Mouse (Mus musculus): ENCODE measurements around the gene Pik3cd.
"Not testable (repeated sequence)": the region's sequence is repeated elsewhere in the genome, so short reads cannot be mapped to it uniquely, and the experiment has no call there.

Pik3cd gene

DNA sequence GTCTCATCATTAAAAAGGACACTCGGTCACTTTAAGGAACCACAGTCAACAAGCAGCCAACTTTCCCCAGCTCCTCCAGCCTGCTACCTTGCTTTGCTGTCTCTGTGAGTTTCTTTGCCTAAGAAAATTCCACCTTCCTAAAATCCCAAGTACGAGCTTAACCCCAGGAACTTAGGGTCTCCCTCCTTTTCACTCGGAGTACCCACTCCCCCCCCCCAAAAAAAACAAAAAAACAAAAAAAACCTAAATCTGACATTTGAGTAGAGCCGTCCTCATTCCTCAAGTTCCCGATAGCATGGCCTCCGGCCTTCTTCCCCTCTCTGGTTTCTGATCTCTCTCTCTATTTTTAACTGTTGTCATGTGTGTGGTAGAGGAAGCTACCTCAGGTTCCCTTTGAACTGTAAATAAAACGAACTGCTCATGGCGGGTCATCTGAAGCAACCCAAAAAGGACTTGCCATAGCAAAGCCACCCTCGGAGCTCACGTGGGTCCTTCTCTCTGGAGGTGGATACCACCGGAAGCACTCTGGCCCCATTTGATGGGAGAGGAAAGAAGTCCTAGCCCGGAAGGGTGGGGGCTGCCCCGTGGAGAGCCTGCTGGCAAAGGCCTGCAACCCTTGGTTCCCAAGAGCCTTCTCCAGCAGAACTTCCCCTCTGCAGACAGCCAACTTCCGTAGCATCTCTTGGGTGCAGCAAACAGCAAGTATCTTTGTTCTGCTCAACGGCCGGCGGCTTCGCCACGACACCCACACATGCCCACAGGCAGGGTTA, at the start of gene Pik3cd:
Gene Pik3cd (minus strand): TSS at position 362 of the 770 bp plus-strand sequence.
- DNase-seq (ENCODE audit: low spot score) = peak; percentile 45

DNA sequence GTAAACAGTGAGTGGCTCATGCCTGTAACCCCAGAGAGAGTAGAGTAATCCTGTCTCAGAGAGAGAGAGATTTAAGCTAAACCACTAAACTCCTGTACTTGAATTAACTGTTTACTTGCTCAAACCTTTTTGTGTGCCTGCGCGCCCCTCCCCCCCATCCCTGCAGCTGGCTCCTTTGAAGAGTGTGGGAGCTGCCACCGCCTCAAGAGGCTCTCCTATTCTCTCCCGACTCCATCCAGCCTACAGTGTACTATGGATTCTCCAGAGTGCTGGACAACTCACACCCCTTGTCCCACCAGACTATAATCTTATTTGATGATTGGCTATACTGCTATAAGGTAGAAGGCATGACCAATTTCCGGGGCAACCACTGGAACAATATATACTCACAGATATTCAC, 48.3 kb upstream of the Pik3cd start:
- no peak for DNase-seq (ENCODE audit: low spot score)

DNA sequence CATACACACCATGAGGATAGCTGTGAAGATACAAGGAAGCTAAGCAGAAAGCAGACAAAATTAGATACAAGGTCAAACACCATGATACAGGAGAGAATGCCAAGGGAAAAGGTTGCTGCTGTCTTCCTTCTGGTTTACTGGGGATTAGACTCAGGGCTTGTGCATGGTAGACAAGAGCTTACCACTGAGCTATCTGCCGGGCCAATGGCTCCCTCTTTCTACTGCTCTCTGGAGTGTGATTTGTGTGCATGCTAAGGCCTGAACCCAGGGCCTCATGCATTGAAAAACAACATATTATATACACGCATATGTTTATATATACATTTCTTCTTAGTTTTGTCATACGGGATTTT, 47.3 kb upstream of the Pik3cd start:
- not testable (repeated sequence) for DNase-seq (ENCODE audit: low spot score)

DNA sequence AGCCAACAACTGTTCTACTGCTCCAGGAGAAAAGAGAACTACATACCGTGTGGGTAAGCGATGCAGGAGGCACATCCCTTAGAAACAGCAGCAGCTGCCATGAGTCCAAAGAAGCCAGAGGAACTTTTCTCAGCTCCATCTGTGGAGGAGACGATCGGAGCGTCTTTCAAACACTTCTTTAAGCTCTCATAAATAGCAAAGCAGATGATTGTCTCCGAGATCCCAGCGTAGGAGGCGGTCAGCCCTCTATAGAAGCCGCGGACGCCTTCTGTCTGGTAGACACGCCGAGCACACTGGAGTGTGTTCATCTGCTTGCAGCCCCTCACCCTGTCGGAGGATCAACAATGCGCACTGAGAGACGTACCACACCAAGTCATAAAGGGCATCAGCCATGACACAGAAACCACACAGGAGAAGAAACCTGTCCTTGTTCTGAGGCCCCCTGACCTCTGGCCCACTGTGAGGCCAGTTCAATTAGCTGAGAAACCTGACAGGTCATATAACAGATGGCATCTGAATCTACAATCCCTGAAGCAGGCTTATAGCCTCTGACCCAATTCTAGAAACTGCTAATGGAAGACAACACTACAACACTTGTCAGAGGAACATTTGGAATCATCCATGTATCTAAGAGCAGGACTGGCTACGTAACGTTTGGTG, 46.8 kb upstream of the Pik3cd start:
- no peak for DNase-seq (ENCODE audit: low spot score)

DNA sequence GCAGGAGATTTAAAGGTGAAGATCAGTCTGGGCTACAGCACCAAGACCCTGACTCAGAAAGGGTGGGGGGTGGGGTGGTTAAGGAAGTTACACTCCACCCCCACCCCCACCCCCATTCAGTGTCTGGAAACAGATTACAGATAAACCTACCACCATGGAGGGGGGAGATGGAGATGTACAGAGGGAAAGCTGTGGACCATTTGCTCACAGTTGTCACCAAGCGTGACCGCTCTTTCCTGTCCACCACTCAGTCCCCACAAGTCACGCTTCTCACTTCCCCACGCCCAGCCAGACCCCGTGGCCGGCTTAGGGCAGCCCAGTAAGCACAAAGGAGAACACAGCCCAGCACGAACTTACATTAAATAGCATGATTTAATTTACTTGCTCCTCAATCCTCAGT, 41.7 kb upstream of the Pik3cd start:
- no peak for DNase-seq (ENCODE audit: low spot score)

DNA sequence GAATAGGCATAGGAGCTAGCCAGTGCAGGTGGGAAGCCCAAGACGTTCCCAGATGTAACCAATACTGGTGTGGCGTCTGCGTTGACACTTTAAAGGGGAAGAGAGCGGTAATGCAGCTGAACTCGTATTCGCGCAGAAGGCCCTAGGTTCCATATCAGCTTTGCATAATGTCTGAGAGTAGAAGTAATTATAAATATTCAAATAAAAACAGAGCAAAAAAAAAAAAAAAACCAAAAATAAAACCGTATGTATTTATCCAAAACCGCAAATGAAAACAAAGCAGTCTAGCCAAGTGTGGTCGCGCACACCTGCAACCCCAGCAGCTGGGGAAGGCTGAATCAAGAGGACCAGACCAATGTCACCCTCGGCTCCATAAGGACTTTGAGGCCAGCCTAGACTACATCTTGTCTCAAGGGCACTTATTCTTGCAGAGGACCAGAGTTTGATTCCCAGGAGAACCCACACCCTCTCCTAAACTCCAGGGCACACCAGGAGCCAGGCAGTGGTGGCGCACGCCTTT, 39.7 kb upstream of the Pik3cd start:
- no peak for DNase-seq (ENCODE audit: low spot score)

DNA sequence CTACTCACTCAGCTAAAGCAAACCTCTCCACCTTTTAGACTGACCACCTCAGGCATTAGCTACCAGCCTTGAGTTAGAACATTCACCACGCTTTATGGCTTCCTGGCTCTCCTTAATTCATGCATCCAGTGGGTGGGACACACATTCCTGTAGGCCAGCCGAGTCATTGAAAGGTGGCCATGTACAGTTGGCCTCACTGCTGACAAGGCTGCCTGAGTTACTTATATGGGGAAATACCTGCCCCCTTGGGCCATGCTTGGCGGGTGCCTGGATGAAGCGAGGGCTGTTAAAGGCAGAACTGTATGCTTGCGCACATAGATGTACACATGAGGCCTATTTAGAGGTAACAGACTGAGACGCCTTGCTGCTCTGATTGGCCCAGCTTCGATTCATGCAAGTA, 37.9 kb upstream of the Pik3cd start:
- DNase-seq (ENCODE audit: low spot score) = no peak

DNA sequence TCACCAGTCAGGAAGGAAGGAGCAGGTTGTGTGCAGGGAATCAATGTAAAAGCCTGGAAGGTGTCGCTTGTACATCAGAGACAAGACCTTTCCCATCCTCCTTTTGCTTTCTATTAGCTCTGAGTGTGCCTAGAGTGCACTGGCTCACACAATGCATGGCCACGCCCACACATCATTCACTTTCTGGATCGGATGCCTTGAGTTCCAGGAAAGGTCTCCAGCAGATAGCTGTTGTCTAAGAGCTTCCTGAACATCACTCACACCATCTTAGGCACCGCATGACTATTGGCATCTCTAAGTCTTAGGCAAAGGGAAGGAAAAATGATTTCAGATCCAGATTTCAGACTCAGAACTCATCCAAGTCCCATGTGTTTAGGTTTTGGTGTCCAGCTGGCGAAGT, 37.1 kb upstream of the Pik3cd start:
- no peak for DNase-seq (ENCODE audit: low spot score)

DNA sequence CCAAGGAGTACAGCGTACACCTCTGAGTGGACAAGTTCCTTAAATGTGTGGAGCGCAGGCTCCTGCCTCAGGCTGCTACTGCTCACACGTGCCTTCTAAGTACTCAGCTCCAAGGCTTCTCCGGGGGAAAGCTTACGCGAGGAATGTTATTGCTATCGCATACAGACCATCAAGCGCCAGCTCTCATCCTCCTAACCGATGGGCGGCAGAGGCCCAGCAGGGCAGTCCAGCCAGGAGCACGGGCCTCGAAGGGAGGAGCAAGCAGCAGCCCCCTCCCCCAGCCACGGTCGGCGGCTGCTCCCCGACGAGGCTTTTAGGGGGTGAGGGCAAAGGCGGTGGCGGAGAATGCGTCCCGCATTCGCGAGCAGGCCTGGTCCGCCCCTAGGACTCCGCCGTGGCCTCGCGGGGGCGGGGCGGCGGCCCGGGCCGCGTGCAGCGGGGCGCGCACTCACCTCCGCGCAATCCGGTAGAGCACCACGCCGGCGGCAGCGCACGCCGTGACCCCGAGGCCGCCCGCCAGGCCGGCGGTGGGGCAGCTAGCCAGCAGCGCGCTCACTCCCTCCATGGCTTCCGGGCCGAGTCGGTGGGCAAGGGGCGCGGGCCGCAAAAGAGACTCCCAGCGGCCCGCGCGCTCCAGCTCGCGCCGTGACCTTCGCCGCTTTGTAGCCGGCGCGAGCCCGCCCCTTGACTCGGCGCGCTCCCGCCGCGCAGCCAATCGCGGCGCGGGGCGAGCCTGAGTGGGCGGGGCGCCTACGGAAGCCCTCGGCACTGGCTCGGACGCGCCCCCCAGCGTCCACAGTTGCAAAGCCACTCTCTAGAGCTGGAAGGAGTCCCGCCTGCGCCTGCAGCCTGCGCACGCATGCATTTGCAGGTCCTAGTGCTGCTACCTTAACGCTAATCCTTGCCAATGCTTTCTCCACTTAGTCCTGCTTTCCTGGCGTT, 35.3 kb upstream of the Pik3cd start, which contains the start of gene Tmem201:
Gene Tmem201 (minus strand): TSS at position 662 of the 942 bp plus-strand sequence.
- DNase-seq (ENCODE audit: low spot score) = peak; percentile 96

DNA sequence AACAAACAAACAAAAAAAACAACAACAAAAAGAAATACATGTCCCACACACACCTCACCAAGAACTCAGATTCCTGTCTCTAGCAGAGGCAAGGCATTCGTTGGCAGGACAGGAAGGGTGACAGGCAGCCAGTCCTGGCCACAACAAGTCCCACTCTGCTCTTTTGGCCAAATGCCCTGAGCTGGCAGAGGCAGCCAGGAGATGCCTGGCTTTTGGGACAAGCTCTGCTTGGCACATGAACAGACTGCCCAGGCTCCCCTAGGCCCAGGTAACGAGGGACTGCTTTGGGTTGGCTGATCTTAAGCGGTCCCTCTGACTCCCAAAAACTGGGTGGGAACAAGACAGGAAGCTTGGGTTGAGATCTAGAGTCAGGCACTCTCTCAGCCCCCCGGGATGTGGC, 34.2 kb upstream of the Pik3cd start:
- no peak for DNase-seq (ENCODE audit: low spot score)

DNA sequence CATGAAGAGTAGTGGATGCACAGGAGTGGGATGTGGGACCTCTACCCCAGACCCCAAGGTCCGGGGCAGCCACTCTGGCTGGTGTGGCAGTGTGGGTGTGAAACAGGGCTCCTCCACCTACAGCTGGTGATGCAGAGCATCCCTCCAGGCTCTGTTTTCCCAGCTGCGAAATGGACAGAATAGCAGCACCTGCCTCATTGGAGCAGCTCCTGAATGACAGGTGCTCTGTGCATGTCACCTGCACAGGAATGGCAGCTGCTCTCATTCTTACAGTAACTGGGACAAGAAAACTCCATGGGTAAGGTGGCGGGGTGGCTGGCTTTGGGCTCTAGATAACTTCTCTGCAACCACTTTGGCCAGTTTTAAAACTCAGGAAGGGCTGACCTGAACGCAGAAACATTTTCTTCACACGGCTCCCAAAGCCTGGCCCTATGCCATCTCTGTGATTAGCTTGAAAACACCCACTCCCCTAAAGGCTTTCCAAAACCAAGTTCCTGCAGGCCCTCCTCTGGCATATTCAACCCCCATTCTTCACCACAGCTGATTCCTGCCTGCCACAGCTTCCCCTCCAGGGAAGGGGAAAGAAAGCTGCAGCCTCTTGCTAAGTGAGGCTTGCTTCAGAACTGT, 33.4 kb upstream of the Pik3cd start:
- DNase-seq (ENCODE audit: low spot score) = no peak

DNA sequence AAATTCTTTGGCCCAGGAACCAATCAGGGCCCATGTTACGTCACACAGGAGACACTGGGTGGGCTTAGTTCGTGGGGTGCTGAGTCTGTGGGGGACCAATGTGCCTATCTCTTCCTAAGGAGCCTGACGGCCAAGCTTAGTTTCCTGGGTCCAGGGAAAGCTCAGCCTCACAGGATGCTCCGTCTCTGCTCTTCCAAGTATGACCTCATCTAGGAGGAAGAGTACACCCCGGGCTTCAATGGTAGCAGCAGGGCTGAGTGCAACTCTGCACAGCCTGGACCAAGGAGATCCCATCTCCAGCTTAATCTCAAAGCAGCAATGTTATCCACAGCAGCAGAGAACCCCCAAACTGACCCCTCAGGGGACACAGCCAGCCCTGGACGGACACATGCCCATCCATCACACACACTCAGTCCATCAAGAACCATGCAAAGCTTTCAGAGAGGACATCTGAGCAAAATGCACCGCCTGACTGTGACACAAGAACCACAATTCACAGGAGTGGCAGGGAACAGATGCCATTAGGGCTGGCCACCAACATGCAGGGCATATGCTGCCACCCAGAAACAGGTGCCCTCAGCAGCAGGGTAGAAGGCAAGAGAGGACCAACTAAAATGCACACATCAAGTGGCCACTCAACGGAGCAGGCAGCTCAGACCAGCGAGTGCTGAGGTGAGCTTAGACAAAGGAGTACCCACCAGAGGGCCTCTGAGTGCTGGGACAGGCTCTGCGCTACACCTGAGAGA, 32.5 kb upstream of the Pik3cd start:
- no peak for DNase-seq (ENCODE audit: low spot score)

DNA sequence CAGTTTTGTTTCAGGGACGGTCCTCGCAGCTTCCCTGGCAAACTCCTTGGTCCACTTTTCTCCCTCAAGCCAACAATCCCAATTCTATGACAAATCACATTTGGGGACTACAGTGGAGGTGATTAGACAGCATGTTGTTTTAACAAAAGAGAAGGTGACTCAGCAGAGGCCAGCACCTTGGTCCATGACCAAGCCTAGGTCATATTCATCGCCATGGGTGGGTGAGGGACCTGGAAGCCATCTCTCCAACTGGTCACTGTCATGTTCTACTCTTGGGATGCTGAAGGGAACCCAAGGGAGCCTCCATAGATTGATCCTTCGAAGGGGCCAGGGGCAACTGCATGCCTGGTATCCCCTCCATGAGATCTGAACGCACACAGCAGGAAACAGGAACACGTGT, 31.9 kb upstream of the Pik3cd start:
- no peak for DNase-seq (ENCODE audit: low spot score)

DNA sequence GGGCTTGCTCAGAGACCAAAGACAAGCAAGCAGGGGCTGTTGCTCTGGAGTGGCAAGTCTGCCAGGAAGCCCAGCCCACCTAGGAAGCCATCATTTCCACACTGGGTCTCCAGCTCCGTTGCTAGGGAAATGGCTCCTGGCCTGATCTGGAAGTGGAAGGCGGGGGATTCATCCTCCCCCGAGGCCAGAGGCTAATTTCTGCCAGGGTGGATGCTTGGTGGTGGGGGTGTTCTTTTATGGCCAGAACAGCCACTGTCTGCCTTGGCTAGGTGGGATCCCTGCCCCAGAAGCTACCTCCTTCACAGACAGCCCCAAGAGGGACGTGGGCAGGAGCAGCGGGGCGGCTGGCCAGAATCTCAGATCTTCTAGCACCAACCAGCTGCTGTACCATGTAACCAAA, 31.4 kb upstream of the Pik3cd start:
- no peak for DNase-seq (ENCODE audit: low spot score)

DNA sequence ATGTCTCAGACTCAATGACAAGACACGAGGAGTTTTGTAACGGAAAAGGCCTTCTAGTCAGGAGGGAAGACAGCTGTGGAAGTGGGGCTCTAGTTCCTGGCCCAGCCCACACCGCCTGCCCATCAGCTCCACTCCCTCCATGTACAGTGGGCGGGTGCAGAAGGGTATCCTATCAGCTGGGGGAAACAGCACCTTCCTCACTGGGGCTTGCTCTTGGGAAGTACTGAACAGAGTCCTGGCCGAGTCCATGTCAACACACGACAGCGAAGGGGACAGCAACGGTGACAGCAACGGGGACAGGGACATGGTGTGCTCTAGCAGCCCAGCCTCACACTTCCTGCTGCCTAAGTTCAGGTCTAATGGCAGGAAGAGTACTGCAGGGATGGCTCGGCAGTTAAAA, 30.4 kb upstream of the Pik3cd start:
- DNase-seq (ENCODE audit: low spot score) = no peak

DNA sequence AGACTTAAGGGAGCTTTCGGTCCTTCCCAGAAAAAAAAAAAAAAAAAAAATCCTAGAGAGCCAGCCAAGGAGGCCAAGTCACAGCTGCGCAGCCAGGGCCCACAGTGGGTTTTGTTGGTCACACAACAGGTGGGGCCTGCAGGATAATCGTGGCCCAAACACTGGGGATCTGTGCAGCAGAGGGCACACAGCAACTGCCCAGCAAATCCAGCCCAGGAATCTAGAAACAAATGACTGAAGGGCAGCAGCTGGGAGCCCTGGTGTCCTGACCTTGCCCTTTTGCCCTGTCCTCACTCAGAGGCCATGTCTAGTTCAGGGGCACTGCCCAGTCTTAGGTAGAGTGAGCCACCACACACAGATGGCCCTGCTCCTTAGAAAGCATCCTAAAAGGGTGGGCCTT, 29.9 kb upstream of the Pik3cd start:
- DNase-seq (ENCODE audit: low spot score) = no peak

DNA sequence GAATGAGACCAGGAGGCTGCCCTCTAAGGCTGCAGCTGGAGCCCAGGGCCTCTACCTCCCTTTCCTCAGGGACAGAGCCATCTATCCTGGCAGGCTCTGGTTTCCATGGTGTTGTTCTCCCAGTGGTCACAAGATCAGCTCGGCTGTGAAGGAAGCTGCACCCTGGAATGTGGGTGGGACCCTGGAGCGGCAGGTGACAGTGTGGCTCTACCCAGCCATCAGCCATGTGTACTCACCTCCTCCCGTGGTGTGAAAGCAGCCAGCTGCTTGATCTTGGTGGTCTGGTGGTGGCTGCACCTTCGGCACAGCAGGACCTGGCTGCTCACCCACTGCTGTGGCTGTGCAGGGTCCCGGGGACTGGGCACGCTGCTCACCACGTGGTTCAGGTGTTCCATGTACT, 28.5 kb upstream of the Pik3cd start:
- no peak for DNase-seq (ENCODE audit: low spot score)

DNA sequence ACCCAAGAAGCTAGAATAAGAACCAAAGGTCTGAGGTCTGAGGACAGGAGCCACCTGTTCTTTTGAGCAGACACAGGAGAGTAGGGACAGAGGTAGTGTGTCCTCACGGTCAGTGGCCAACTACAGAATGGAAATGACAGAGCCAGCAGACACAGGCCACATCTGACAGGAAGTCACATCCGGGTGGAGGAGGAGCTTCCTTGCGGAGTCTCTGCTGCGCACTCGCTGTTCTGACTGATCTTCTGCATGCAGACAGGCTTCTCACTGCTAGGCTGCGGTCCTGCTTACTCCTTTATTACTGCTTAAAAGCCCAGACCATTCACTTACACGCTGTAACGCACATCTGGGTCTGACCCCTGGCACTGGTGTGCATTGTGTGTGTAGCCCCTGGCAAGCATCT, 26.4 kb upstream of the Pik3cd start:
- DNase-seq (ENCODE audit: low spot score) = no peak

DNA sequence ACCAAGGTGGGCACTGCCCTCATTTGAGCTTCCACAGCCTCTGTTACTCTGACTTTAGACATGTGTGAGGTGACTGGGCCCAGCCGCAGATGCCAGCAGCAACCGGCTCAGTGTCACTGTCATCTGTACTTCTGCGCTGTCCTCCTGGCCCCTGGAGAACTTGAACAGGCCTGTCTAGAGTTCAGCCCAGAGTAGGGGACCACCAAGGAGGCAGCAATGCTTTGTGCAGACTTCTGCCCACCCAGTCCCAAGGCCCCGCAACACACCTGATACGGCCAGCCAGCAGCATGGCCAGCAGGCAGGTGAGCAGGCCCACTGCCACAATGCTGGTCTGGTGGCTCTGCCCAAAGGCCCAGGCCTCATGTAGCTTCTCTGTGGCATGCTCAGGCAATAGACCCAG, 25.3 kb upstream of the Pik3cd start:
- DNase-seq (ENCODE audit: low spot score) = no peak

DNA sequence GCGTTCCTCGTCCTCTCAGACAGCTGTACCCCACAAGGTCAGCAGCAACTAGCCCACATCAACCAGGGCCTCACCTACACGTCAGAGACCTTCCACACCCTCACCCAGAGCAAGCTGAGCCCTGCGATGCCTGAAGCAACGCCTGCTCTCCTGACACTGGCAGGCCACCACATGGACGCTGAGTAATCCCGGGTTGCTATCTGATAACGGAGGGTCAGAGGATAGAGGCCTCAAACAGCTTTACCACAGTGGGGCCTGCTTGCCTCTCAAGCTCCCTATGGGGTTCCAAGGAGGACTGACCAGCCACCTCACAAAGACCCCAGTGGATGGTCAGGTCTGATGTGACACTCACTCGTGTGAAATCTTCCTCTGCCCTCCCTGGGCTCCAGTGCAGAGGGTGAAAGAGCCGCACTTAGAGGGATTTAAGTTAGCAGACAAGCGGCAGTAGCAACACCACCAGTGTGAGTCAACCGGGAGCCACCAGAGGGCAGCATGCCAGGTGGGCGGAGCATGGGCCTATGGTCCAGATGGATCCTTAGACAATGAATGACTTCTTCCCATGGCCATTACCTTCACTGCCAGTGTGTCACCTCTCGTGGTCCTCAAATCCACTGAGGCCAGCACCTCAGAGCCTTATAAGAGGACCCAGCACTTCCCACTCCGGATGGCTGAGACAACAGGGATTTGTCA, 23.4 kb upstream of the Pik3cd start:
- peak; percentile 82 for DNase-seq (ENCODE audit: low spot score)
